Mouse (Mus musculus) heart, embryonic 16.5 days (tissue): ENCODE data around the gene Cep41. TPM values are rescaled to one million over a fixed set of nuclear protein-coding genes. Genes with fewer than 3 reads are reported as not detected.

Experiments used
- ATAC-seq: fragments of 200-750 bp; cut with Nextera tagmentation; replicated peaks from 2 replicates; pipeline ENCODE4 v1.8.0; 2017; ENCODE audit warnings: moderate number of reproducible peaks; ENCODE audit not compliant: insufficient read depth, low FRiP score; ENCODE audit errors: extremely low read depth
- H3K27ac ChIP-seq: fragments of 300-500 bp; sonication (generic); 2 replicates; pipeline ENCODE4 v1.5.1; 2014; ENCODE audit warnings: mild to moderate bottlenecking, low read length, control low read depth, moderate library complexity
- H3K27me3 ChIP-seq: fragments of 300-500 bp; sonication (generic); 2 replicates; pipeline ENCODE4 v1.6.1; 2014; ENCODE audit warnings: low read length, mixed read lengths; ENCODE audit not compliant: control insufficient read depth, insufficient read depth
- H3K36me3 ChIP-seq: fragments of 300-500 bp; sonication (generic); 2 replicates; pipeline ENCODE4 v1.6.1; 2014; ENCODE audit not compliant: control insufficient read depth, insufficient read depth
- H3K4me1 ChIP-seq: fragments of 300-500 bp; sonication (generic); 2 replicates; pipeline ENCODE4 v1.6.1; 2014; ENCODE audit warnings: low read length, mixed read lengths; ENCODE audit not compliant: control insufficient read depth, insufficient read depth
- H3K4me2 ChIP-seq: fragments of 300-500 bp; sonication (generic); 2 replicates; pipeline ENCODE4 v1.6.1; 2014; ENCODE audit warnings: low read depth, mild to moderate bottlenecking, control low read depth, low read length
- H3K4me3 ChIP-seq: fragments of 300-500 bp; sonication (generic); 2 replicates; pipeline ENCODE4 v1.5.1; 2014; ENCODE audit warnings: mild to moderate bottlenecking, control low read depth, low read length
- H3K9ac ChIP-seq: fragments of 300-500 bp; sonication (generic); 2 replicates; pipeline ENCODE4 v1.6.1; 2014; ENCODE audit warnings: low read length, control low read depth
- H3K9me3 ChIP-seq: fragments of 300-500 bp; sonication (generic); replicated peaks from 2 replicates; pipeline ENCODE4 v1.6.1; 2016; ENCODE audit warnings: low read length; ENCODE audit not compliant: control insufficient read depth
- WGBS: fragments of 180-500 bp; shearing (Covaris S2); extraction: QIAGEN DNeasy Blood & Tissue Kit; methylation state at CpG from one replicate; pipeline ENCODE4 v1.1.7; 2014; 5-methylcytosine and 5-hydroxymethylcytosine counted together
- polyA plus RNA-seq: library from polyadenylated mRNA; unstranded; fragments of >200 nt; fragmentation: Nextera tagmentation; extraction: Ambion mirVana; gene quantifications from 2 replicates; pipeline ENCODE4 v1.2.1, GENCODE M21; 2015

Cep41 gene
- polyA plus RNA-seq, 1 experiment from 2014 or later: 10.5 TPM

DNA sequence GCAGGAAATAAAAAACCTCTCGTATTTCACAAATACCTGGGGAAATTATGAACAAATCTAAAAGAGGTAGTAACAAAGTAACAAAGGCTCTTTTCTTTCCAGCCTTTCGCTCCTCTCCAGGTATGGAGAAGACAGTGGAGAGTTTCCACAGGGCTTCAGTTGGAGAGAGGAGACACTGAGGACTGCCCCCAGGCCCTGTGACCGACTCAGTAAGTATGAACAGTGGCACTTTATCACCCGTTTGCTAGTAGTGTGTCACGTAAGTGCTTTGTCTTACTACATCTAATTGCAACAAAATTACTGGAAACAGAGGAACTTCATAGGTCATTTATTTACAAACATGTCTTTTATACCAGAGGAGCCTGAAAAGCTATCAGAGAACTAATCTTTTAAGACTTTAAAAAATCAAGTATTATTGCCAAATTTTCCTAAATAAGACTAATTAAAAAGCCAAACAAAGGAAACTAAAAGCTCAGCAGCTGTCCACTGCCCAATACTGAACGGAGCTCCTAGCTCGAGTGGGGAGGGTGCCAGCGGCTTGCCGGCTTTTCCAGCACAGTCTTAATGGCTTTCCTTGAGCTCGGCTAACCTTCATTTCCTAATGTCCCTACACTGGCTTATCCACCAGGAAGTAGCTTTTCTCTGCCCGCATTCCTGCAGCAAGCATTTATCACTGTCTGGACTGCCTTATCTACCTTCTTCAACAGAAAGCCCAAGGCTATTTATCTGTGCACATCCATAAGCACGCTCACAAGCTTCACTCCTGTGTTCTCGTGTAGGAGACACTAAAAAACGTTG, 19.6 kb downstream of the Cep41 start:
- WGBS: 18% methylated on average over 14 of the region's 14 CpGs
- H3K4me1 ChIP-seq: peaks cover 30% of the 10 kb centered on the region
- H3K4me2 ChIP-seq: peak overlapping the region; percentile 51
- no peaks in the 10 kb centered on the region for H3K36me3 ChIP-seq
- H3K27me3 ChIP-seq: no peaks in the 10 kb centered on the region
- no peaks in the 10 kb centered on the region for H3K9me3 ChIP-seq
- ATAC-seq: no peak; the same call in 1 of the 2 replicates
- no peak overlapping the region; the same call in 1 of the 2 replicates for H3K4me3 ChIP-seq
- H3K9ac ChIP-seq: peak overlapping the region; percentile 56
- H3K27ac ChIP-seq: peak overlapping the region; percentile 93

DNA sequence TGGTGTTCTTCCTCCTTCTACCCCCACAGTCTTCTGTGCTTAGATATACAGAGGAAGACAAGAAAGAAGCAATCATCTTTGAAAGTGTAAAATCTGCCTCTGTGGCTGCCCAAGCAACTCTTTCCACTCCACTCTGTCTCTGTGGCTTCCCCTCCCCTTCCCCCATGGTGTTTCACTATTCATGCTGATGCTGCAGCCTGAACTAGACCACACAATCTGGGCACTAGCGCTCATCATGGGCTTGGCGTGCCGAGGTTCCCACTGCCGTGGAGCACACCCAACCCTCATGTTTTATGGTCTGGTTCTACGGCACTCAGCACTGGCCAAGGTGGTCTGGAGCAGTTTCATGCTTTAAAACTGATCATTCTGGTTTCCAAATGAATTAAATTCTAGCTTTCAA, 21.9 kb downstream of the Cep41 start:
- no peak overlapping the region for H3K9ac ChIP-seq
- H3K4me2 ChIP-seq: no peak overlapping the region
- H3K9me3 ChIP-seq: no peaks in the 10 kb centered on the region
- H3K27me3 ChIP-seq: no peaks in the 10 kb centered on the region
- H3K4me1 ChIP-seq: peaks cover 29% of the 10 kb centered on the region
- no peak overlapping the region for H3K27ac ChIP-seq
- H3K4me3 ChIP-seq: no peak overlapping the region
- 84% methylated on average over 5 of the region's 5 CpGs for WGBS
- H3K36me3 ChIP-seq: no peaks in the 10 kb centered on the region
- ATAC-seq: no peak

DNA sequence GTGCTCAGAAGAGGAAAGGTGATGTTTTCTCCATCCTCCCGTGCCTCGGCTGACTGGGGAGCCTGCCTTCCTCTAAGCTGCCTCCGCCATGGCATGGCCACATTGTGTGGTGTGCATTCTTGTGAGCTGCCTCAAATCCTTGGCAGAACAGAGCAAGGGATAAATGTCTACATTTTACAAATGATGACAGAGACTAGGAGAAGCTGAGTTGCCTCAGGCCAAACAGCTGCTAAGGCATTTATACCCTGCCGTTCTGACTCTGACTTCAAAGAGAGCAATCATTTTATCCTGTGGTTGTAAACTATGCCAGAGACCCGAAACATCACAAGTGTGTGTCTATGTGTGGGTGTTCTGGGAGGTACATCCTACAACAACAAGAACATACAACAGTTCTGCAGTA, 26.0 kb downstream of the Cep41 start:
- Histone ChIP-seq H3K27ac (no peak overlapping the region), H3K9ac (no peak overlapping the region), H3K4me2 (no peak overlapping the region), H3K9me3 (no peaks in the 10 kb centered on the region), H3K36me3 (no peaks in the 10 kb centered on the region), H3K4me1 (peaks cover 14% of the 10 kb centered on the region), H3K27me3 (no peaks in the 10 kb centered on the region), H3K4me3 (no peak overlapping the region)
- 70% methylated on average over 5 of the region's 5 CpGs for WGBS
- no peak for ATAC-seq

DNA sequence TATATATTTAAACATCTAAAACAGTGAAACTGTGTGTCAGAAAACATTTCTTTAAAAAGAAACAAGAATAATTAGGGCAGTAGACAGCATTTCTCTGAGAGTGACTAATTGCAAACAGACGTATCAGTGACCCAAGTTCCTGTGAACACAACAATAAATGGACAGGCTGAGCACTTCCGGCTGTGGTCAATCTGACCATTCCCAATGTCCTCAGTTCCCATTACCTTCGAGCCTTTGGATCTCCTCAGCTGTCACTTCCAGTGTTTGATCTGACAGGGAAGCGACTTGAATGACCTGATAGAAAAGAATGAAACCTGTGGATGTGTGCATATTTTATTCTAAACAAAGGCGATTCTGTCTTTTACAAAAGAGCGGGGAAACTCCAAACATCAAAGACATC, 27.5 kb downstream of the Cep41 start:
- H3K4me2 ChIP-seq: no peak overlapping the region
- no peaks in the 10 kb centered on the region for H3K27me3 ChIP-seq
- H3K27ac ChIP-seq: no peak overlapping the region
- 67% methylated on average over 6 of the region's 6 CpGs for WGBS
- H3K4me1 ChIP-seq: peaks cover 16% of the 10 kb centered on the region
- no peak overlapping the region for H3K9ac ChIP-seq
- H3K36me3 ChIP-seq: no peaks in the 10 kb centered on the region
- H3K9me3 ChIP-seq: no peaks in the 10 kb centered on the region
- no peak for ATAC-seq
- H3K4me3 ChIP-seq: no peak overlapping the region

DNA sequence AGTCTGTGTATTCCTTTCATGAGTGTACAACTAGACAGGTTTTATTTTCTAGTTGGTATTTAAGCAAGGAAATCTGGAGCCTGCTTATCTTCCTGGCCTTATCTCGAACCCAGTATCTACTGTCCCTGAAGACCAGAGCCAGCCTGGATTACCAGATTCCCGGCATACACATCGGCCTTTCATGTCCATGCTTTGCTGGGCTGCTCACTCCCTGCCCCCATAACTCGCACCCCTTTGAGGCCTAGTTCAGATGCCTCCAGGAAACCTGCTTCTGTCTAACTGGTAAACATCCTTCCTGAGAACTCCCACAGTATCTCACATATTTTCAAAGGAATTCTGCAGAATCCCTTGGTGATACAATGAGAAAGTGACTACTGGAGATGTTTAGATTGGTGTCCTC, 28.3 kb downstream of the Cep41 start:
- H3K9ac ChIP-seq: no peak overlapping the region
- no peak overlapping the region for H3K4me2 ChIP-seq
- peaks cover 16% of the 10 kb centered on the region for H3K4me1 ChIP-seq
- no peak for ATAC-seq
- no peaks in the 10 kb centered on the region for H3K36me3 ChIP-seq
- H3K4me3 ChIP-seq: no peak overlapping the region
- no peaks in the 10 kb centered on the region for H3K9me3 ChIP-seq
- WGBS: 19% methylated on average over 4 of the region's 4 CpGs
- H3K27ac ChIP-seq: peak overlapping the region; percentile 24
- H3K27me3 ChIP-seq: no peaks in the 10 kb centered on the region

DNA sequence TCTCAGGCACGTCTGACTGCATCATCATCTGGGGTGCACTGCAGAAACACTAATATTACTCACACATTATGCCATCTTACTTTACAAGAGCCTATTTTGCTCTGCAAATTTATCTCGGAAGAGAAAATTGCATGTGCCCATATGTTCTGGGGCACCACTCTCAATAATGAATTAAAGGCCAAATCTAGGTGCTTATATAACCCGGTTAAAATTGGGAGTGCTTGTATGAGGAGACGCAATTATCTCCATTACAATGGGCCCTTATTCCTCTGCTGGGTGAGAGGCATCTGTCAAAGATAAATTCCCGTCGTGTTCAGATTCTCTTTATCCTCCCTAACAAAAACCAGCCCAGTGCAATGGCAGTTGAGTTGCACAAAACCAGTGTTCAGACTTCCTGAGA, 28.8 kb downstream of the Cep41 start:
- H3K4me3 ChIP-seq: no peak overlapping the region
- H3K27me3 ChIP-seq: no peaks in the 10 kb centered on the region
- H3K36me3 ChIP-seq: no peaks in the 10 kb centered on the region
- WGBS: 35% methylated on average over 6 of the region's 6 CpGs
- no peaks in the 10 kb centered on the region for H3K9me3 ChIP-seq
- no peak overlapping the region for H3K9ac ChIP-seq
- peaks cover 16% of the 10 kb centered on the region for H3K4me1 ChIP-seq
- H3K27ac ChIP-seq: peak overlapping the region; percentile 35; the same call in 1 of the 2 replicates
- no peak for ATAC-seq
- no peak overlapping the region for H3K4me2 ChIP-seq

DNA sequence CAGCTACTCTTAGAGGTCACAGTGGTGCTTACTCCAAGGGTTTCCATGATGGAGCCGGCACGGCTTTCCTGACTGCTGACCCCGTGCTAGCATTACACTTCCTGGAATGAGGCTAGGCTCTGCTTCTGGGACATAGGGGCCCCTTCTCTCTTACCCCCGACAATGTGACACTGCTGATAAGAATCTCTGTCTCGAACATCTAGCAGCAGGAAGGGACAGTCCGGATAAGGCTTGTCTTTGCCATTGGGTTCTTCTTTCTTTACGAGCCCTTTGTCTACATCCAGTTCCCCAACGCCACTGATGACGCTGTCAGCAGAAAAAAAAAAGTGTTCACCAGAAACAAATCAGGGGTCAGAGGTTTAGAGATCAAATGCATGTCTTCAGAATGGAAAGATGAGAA, 34.9 kb downstream of the Cep41 start:
- H3K9me3 ChIP-seq: no peaks in the 10 kb centered on the region
- no peak overlapping the region for H3K4me2 ChIP-seq
- peaks cover 6% of the 10 kb centered on the region; the same call in 1 of the 2 replicates for H3K4me1 ChIP-seq
- no peak overlapping the region for H3K4me3 ChIP-seq
- no peaks in the 10 kb centered on the region for H3K36me3 ChIP-seq
- no peak for ATAC-seq
- no peak overlapping the region for H3K27ac ChIP-seq
- H3K9ac ChIP-seq: no peak overlapping the region
- WGBS: 67% methylated on average over 9 of the region's 9 CpGs
- no peaks in the 10 kb centered on the region for H3K27me3 ChIP-seq

DNA sequence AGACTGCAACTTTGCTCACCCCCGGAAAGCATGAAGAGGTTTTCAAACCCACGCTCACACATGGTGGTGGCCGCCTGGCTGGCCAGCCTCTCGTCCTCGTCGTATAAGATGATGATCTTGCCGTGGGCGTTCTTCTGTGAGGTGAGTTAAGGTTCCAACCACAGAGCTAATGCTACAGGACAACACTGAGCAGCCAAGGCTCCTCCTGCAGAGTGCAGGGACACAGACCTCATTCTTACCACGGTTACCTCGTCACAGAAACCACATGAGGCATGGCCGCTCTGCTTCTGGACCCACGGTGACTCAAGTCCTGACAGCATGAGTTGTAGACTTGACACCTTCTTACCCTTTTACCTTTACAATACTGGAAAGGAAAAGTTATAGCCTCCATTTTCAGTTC, 36.3 kb downstream of the Cep41 start:
- H3K9ac ChIP-seq: no peak overlapping the region
- H3K4me1 ChIP-seq: peaks cover 6% of the 10 kb centered on the region; the same call in 1 of the 2 replicates
- 89% methylated on average over 12 of the region's 12 CpGs for WGBS
- no peaks in the 10 kb centered on the region for H3K27me3 ChIP-seq
- no peak overlapping the region for H3K4me3 ChIP-seq
- H3K27ac ChIP-seq: no peak overlapping the region
- H3K36me3 ChIP-seq: no peaks in the 10 kb centered on the region
- ATAC-seq: no peak
- no peaks in the 10 kb centered on the region for H3K9me3 ChIP-seq
- no peak overlapping the region for H3K4me2 ChIP-seq

DNA sequence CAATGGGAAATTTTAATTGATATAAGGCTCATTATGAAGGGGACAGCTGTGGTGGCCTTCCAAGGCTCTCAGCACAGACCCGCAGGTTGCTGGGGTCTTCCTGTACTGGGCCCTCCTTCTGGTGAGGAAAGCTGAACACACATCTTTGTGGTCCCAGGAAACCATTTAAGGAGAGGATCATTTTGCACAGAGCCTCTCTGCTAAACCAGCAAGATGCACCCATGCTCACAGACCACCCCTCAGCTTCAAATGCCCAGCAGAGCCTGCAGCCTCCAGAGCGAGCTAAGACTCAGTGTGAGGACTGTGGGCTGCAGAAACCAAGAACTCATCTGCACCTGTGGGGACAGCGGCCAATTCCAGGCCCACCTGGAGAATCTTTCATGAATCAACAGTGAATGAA, 38.6 kb downstream of the Cep41 start:
- H3K4me3 ChIP-seq: no peak overlapping the region
- H3K4me1 ChIP-seq: peaks cover 4% of the 10 kb centered on the region; the same call in 1 of the 2 replicates
- no peak overlapping the region for H3K9ac ChIP-seq
- H3K36me3 ChIP-seq: no peaks in the 10 kb centered on the region
- H3K27ac ChIP-seq: no peak overlapping the region
- 98% methylated on average over 3 of the region's 3 CpGs for WGBS
- H3K4me2 ChIP-seq: no peak overlapping the region
- H3K9me3 ChIP-seq: no peaks in the 10 kb centered on the region
- no peaks in the 10 kb centered on the region for H3K27me3 ChIP-seq
- ATAC-seq: no peak
